Comparison of ENCODE assay signal across 6 mouse cellular contexts in genomic region chr6:70389850-70390249, GRCm38 (mm10).
DNase-seq lines count a peak whose midpoint lies in the region; ATAC-seq and TF ChIP-seq lines count a peak whose summit lies in the region.
"Not testable (repeated sequence)": the region's sequence is repeated elsewhere in the genome, so short reads cannot be mapped to it uniquely, and the experiment has no call there.

No protein-coding gene starts in this region.

- H3K4me2 ChIP-seq in embryonic facial prominence, embryonic 13.5 days; hindbrain, embryonic 11.5 days (replicated peaks; ENCODE audit: low read depth, low read length); kidney, embryonic 15.5 days; kidney, embryonic 16.5 days (replicated peaks; ENCODE audit: low read depth, low read length); limb, embryonic 11.5 days (ENCODE audit: low read depth, severe bottlenecking); midbrain, postnatal 0 days (ENCODE audit: low read depth, low read length, poor library complexity, severe bottlenecking): not testable (repeated sequence)

- not testable (repeated sequence) for DNase-seq in hindbrain, embryonic 11.5 days (ENCODE audit: low spot score); limb, embryonic 11.5 days (ENCODE audit: low spot score); midbrain, postnatal 0 days (ENCODE audit: low spot score)

- H3K4me1 ChIP-seq in embryonic facial prominence, embryonic 13.5 days; hindbrain, embryonic 11.5 days (replicated peaks; ENCODE audit: control insufficient read depth, insufficient read depth, low read length); kidney, embryonic 15.5 days; kidney, embryonic 16.5 days (ENCODE audit: insufficient read depth, low read length); limb, embryonic 11.5 days (ENCODE audit: control insufficient read depth, insufficient read depth, low read length); midbrain, postnatal 0 days (ENCODE audit: insufficient read depth, low read length): not testable (repeated sequence)

- H3K9ac ChIP-seq in embryonic facial prominence, embryonic 13.5 days; hindbrain, embryonic 11.5 days (ENCODE audit: low read depth, low read length); kidney, embryonic 15.5 days; kidney, embryonic 16.5 days (replicated peaks; ENCODE audit: low read length); limb, embryonic 11.5 days (ENCODE audit: low read length); midbrain, postnatal 0 days (replicated peaks; ENCODE audit: low read length, poor library complexity, severe bottlenecking): not testable (repeated sequence)

- not testable (repeated sequence) for H3K36me3 ChIP-seq in embryonic facial prominence, embryonic 13.5 days; hindbrain, embryonic 11.5 days (ENCODE audit: control insufficient read depth, insufficient read depth, low read length); kidney, embryonic 15.5 days; kidney, embryonic 16.5 days (ENCODE audit: insufficient read depth, low read length); limb, embryonic 11.5 days (ENCODE audit: control insufficient read depth, insufficient read depth, low read length); midbrain, postnatal 0 days (ENCODE audit: insufficient read depth, low read length)

- TF ChIP-seq CTCF in midbrain, postnatal 0 days (IDR thresholded peaks at IDR 0.05): not testable (repeated sequence)

- not testable (repeated sequence) for H3K9me3 ChIP-seq in embryonic facial prominence, embryonic 13.5 days; hindbrain, embryonic 11.5 days (ENCODE audit: control insufficient read depth, low read length); kidney, embryonic 15.5 days (replicated peaks); kidney, embryonic 16.5 days (ENCODE audit: low read length); limb, embryonic 11.5 days (ENCODE audit: control insufficient read depth, low read length); midbrain, postnatal 0 days (ENCODE audit: low read length)

- ATAC-seq in embryonic facial prominence, embryonic 13.5 days (ENCODE audit: insufficient number of reproducible peaks, insufficient read depth, low FRiP score, low TSS enrichment, low read depth): 0 out of 2 replicates have a peak, but pooled peaks have one; percentile 62
- ATAC-seq in hindbrain, embryonic 11.5 days (ENCODE audit: low FRiP score): peak; percentile 19; the same call in 1 of the 2 replicates
- ATAC-seq in kidney, embryonic 15.5 days (replicated peaks; ENCODE audit: low FRiP score): peak; percentile 52; the same call in 1 of the 2 replicates
- ATAC-seq in kidney, embryonic 16.5 days (ENCODE audit: low FRiP score, low TSS enrichment): 0 out of 2 replicates have a peak, but pooled peaks have one; percentile 4
- ATAC-seq in limb, embryonic 11.5 days (ENCODE audit: insufficient number of reproducible peaks, low FRiP score, low TSS enrichment, low read depth): 0 out of 2 replicates have a peak, but pooled peaks have one; percentile 9
- 0 out of 2 replicates have a peak, but pooled peaks have one; percentile 34 for ATAC-seq in midbrain, postnatal 0 days (ENCODE audit: low FRiP score)

- not testable (repeated sequence) for H3K4me3 ChIP-seq in embryonic facial prominence, embryonic 13.5 days; hindbrain, embryonic 11.5 days (ENCODE audit: low read depth, low read length); kidney, embryonic 15.5 days (replicated peaks); kidney, embryonic 16.5 days (ENCODE audit: low read length); limb, embryonic 11.5 days (ENCODE audit: low read depth, low read length); midbrain, postnatal 0 days (ENCODE audit: low read depth, low read length)

- H3K27ac ChIP-seq in embryonic facial prominence, embryonic 13.5 days; hindbrain, embryonic 11.5 days (ENCODE audit: low read depth, low read length); kidney, embryonic 15.5 days; kidney, embryonic 16.5 days (ENCODE audit: low read length); limb, embryonic 11.5 days (replicated peaks; ENCODE audit: low read depth, low read length); midbrain, postnatal 0 days (ENCODE audit: low read depth, low read length): not testable (repeated sequence)

- not testable (repeated sequence) for H3K27me3 ChIP-seq in embryonic facial prominence, embryonic 13.5 days; hindbrain, embryonic 11.5 days (ENCODE audit: control insufficient read depth, insufficient read depth, low read length); kidney, embryonic 15.5 days; kidney, embryonic 16.5 days (ENCODE audit: insufficient read depth, low read length); limb, embryonic 11.5 days (ENCODE audit: control insufficient read depth, insufficient read depth, low read length); midbrain, postnatal 0 days (ENCODE audit: insufficient read depth, low read length)

Comparison
In these comparisons a context has a peak if more than half of its experiments do, and no peak if none do; other contexts are left out.
1. ATAC-seq: peak in every context shown above with its lines; median percentile 62 in embryonic facial prominence, embryonic 13.5 days; 52 in kidney, embryonic 15.5 days; 34 in midbrain, postnatal 0 days; 19 in hindbrain, embryonic 11.5 days; 9 in limb, embryonic 11.5 days; 4 in kidney, embryonic 16.5 days.